Mouse (Mus musculus) brain, embryonic 14.5 days (tissue): Measurements from ENCODE around the gene Tubg2. TPM values are rescaled to one million over a fixed set of nuclear protein-coding genes. Genes with fewer than 3 reads are reported as not detected.

Source experiments
- DNase-seq: peaks from one replicate; pipeline ENCODE4 v3.0.0-alpha.2; 2011; ENCODE audit warnings: low read depth
- CTCF ChIP-seq: fragments of 200-500 bp; IDR thresholded peaks from 2 replicates; pipeline ENCODE4 v1.5.1; 2012; ENCODE audit warnings: inconsistent platforms, mild to moderate bottlenecking, moderate library complexity, borderline replicate concordance; ENCODE audit not compliant: insufficient read depth, insufficient read length; ENCODE audit errors: extremely low read depth
- POLR2A ChIP-seq: fragments of 200-500 bp; IDR thresholded peaks from 2 replicates; pipeline ENCODE4 v1.6.1; 2012; ENCODE audit warnings: mild to moderate bottlenecking, inconsistent platforms, borderline replicate concordance; ENCODE audit not compliant: poor library complexity, insufficient read depth, insufficient read length, severe bottlenecking; ENCODE audit errors: extremely low read depth
- polyA plus RNA-seq: library from polyadenylated mRNA; depleted of rRNA; stranded (reverse); fragments of >200 nt; gene quantifications from 2 replicates; pipeline ENCODE4 v1.2.3, GENCODE M21; 2012; rRNA removed

Gene Tubg2
- polyA plus RNA-seq, 1 experiment, result 30.7 TPM

DNA sequence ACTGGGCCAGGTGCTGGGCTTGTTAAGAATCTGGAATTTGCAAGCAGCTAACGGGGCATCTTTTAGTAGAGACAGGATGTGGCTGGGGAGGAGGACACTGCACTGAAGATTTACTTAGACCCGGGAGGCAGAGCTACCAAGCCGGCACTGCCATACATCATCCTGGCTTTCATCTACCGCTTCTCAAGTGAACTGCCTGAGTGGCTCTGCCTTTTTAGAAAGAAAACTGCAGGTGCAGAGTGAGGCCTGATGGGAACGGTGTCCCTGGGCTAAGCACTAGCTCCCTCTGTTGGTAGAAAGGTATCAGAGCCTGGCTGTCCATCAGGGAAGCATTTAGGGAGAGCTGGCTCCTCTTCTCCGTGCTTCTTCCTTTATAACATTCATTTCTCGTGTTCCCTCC, 45.3 kb downstream of the Tubg2 start:
- DNase-seq, result peak; percentile 77
- TF ChIP-seq CTCF, result peak; percentile 81
- TF ChIP-seq POLR2A, result no peak

Other genes starting within 250 kb of the Tubg2 start
- 29.1 and 36.9 TPM in 2 replicates for gene Stat3, start 216.4 kb upstream of the Tubg2 start, polyA plus RNA-seq
- gene Cavin1, start 185.0 kb upstream of the Tubg2 start, polyA plus RNA-seq, result 10.5 and 24.4 TPM in 2 replicates
- gene Atp6v0a1, start 146.5 kb upstream of the Tubg2 start, polyA plus RNA-seq, result 144 and 197 TPM in 2 replicates
- 11.9 and 12.5 TPM in 2 replicates for gene Naglu, start 85.9 kb upstream of the Tubg2 start, polyA plus RNA-seq
- 0.50 and 0.78 TPM in 2 replicates for gene Hsd17b1, start 77.5 kb upstream of the Tubg2 start, polyA plus RNA-seq
- 49.1 and 77.5 TPM in 2 replicates for gene Coasy, start 73.3 kb upstream of the Tubg2 start, polyA plus RNA-seq
- gene Mlx, start 68.6 kb upstream of the Tubg2 start, polyA plus RNA-seq, result 57.7 and 78.3 TPM in 2 replicates
- gene Psmc3ip, start 60.5 kb upstream of the Tubg2 start, polyA plus RNA-seq, result 19.4 and 24.2 TPM in 2 replicates
- gene Retreg3, start 36.0 kb upstream of the Tubg2 start, polyA plus RNA-seq, result 79.0 and 82.7 TPM in 2 replicates
- gene Tubg1, start 36.0 kb upstream of the Tubg2 start, polyA plus RNA-seq, result 15.5 and 35.5 TPM in 2 replicates
- gene Cntnap1, start 14.6 kb downstream of the Tubg2 start, polyA plus RNA-seq, result 2.7 and 6.9 TPM in 2 replicates
- gene Plekhh3, start 15.4 kb downstream of the Tubg2 start, polyA plus RNA-seq, result 9.5 and 12.0 TPM in 2 replicates
- 0.19 and 0.20 TPM in 2 replicates for gene Ccr10, start 19.5 kb downstream of the Tubg2 start, polyA plus RNA-seq
- gene Ezh1, start 70.6 kb downstream of the Tubg2 start, polyA plus RNA-seq, result 27.2 and 29.3 TPM in 2 replicates
- gene Ramp2, start 90.1 kb downstream of the Tubg2 start, polyA plus RNA-seq, result 67.7 and 79.6 TPM in 2 replicates
- gene Vps25, start 97.8 kb downstream of the Tubg2 start, polyA plus RNA-seq, result 55.2 and 69.3 TPM in 2 replicates
- gene Wnk4, start 104.7 kb downstream of the Tubg2 start, polyA plus RNA-seq, result 4.0 and 5.3 TPM in 2 replicates
- 0.53 and 0.79 TPM in 2 replicates for gene Cntd1, start 123.1 kb downstream of the Tubg2 start, polyA plus RNA-seq
- gene Coa3, start 123.2 kb downstream of the Tubg2 start, polyA plus RNA-seq, result 158 and 159 TPM in 2 replicates
- 102 and 107 TPM in 2 replicates for gene Becn1, start 146.4 kb downstream of the Tubg2 start, polyA plus RNA-seq
- 126 and 149 TPM in 2 replicates for gene Psme3, start 160.3 kb downstream of the Tubg2 start, polyA plus RNA-seq
- gene Aoc2, start 169.2 kb downstream of the Tubg2 start, polyA plus RNA-seq, result 10.1 and 11.5 TPM in 2 replicates
- gene Aoc3, start 174.7 kb downstream of the Tubg2 start, polyA plus RNA-seq, result 0.30 and 0.49 TPM in 2 replicates
- not detected in 2 replicates for gene G6pc, start 211.7 kb downstream of the Tubg2 start, polyA plus RNA-seq